Mouse (Mus musculus): Measurements from ENCODE around the gene Defa28.
"Not testable (repeated sequence)": the region's sequence is repeated elsewhere in the genome, so short reads cannot be mapped to it uniquely, and the experiment has no call there.

Gene Defa28

DNA sequence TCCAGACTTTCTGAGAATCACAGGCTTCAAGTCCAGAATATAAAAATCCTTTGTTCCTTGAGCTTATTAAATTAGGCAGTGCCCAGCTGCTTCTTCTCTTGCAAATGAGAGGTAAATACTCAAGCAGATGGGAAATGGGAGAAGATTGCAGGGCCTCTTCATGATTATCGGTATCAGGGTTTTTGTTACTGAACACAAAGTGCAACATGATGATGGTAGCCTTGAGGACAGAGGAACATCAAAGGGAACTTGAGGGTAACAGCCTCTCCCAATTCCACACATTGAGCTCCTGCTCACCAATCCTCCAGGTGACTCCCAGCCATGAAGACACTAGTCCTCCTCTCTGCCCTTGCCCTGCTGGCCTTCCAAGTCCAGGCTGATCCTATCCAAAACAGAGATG lies at the start of gene Defa28:
TSS of gene Defa28 (plus strand) at position 301 of the 400 bp plus-strand sequence.
- in situ Hi-C loops (cut with MboI; ENCODE audit: low sequenced_read_pairs), result not testable (repeated sequence)

- in situ Hi-C loops (cut with MboI; ENCODE audit: low sequenced_read_pairs), result not testable (repeated sequence)
These were observed 17.7 kb upstream of the Defa28 start, which contains the start of gene Defa37 for GRCm38 (mm10) chr8:21565086-21565485. TSS of gene Defa37 (plus strand) at chr8:21565386.

GRCm38 (mm10) chr8:21594408-21594807 lies 11.6 kb downstream of the Defa28 start, which contains the start of gene Gm7861:
TSS of gene Gm7861 (minus strand) at chr8:21594508.
- in situ Hi-C loops (cut with MboI; ENCODE audit: low sequenced_read_pairs), result not testable (repeated sequence)

DNA sequence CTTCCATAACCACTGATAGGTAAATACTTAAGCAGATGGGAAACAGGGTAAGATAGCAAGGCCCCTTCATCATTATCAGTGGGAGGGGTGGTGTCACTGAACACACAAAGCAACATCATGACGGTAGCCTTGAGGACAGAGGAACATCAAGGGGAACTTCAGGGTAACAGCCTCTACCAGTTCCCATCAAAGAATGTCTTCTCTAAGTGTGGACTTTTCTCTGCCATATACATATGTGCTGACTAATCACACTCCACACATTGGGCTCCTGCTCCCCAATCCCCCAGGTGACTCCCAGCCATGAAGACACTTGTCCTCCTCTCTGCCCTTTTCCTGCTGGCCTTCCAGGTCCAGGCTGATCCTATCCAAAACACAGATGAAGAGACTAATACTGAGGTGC lies 35.1 kb downstream of the Defa28 start, which contains the start of gene Defa26:
TSS of gene Defa26 (plus strand) at position 301 of the 400 bp plus-strand sequence.
- in situ Hi-C loops (cut with MboI; ENCODE audit: low sequenced_read_pairs), result not testable (repeated sequence)
